ENCODE assay signal across 25 mouse cellular contexts in the genomic region with DNA sequence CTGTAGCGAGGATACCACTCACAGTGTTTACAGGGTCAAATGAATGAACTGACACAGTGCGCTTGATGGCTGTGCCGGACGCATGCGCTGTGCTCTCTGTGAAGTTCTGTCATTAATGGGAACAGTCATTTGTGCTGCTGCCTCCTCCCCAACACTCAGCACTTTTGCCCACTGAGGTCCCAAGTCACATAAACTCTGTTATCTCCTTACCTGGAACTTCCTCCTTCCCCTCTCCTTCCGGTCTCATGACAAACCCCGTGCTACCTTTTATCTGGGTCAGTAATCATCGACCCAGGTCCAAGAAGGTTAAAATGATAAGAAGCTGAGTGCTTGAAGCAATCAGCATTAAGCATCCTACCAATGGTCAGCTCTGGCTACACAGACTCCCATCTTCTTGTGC. TPM values are rescaled to one million over a fixed set of nuclear protein-coding genes. Genes with fewer than 3 reads are reported as not detected.
A peak's percentile ranks its signal among the peaks of the same experiment; 100 is the strongest.
DNase-seq lines count a peak whose midpoint lies in the region; ATAC-seq and TF ChIP-seq lines count a peak whose summit lies in the region.
"Had no signal": no experiment of that assay in that cellular context is flagged by ENCODE, and none has a peak within 500 bp of the region (broad histone marks: within the 10 kb centered on the region; RNA-seq: fewer than 3 reads in every experiment).

No protein-coding gene starts in this region.

- 53% methylated on average over 8 of the region's 8 CpGs for WGBS in intestine, postnatal 0 days
- 87% methylated on average over 8 of the region's 8 CpGs for WGBS in midbrain, embryonic 16.5 days

- 0 out of 2 replicates have a peak overlapping the region, but pooled peaks have one; percentile 68 for H3K27ac ChIP-seq in intestine, postnatal 0 days (ENCODE audit: low read depth, low read length)
- no peak overlapping the region for H3K27ac ChIP-seq in midbrain, embryonic 16.5 days (ENCODE audit: low read length)
- H3K27ac ChIP-seq: embryonic facial prominence, embryonic 12.5 days; embryonic facial prominence, embryonic 15.5 days; gastrocnemius, adult 2 months; hindbrain, embryonic 13.5 days had no signal

- H3K27me3 ChIP-seq in G1E (ENCODE audit: insufficient read depth, low read length) = peaks cover 8% of the 10 kb centered on the region
- no peaks in the 10 kb centered on the region for H3K27me3 ChIP-seq in intestine, postnatal 0 days (replicated peaks; ENCODE audit: control insufficient read depth, insufficient read depth, low read length)
- H3K27me3 ChIP-seq in midbrain, embryonic 16.5 days (ENCODE audit: control insufficient read depth, insufficient read depth, low read depth, low read length) = no peaks in the 10 kb centered on the region
- H3K27me3 ChIP-seq: CH12.LX; embryonic facial prominence, embryonic 12.5 days; embryonic facial prominence, embryonic 15.5 days; hindbrain, embryonic 13.5 days had no signal

- H3K9me3 ChIP-seq in G1E (replicated peaks) = no peaks in the 10 kb centered on the region
- no peaks in the 10 kb centered on the region for H3K9me3 ChIP-seq in intestine, postnatal 0 days (ENCODE audit: control insufficient read depth)
- H3K9me3 ChIP-seq in midbrain, embryonic 16.5 days (replicated peaks; ENCODE audit: control insufficient read depth, low read length, poor library complexity, severe bottlenecking) = no peaks in the 10 kb centered on the region
- H3K9me3 ChIP-seq: embryonic facial prominence, embryonic 12.5 days; embryonic facial prominence, embryonic 15.5 days; hindbrain, embryonic 13.5 days had no signal

- no peak for TF ChIP-seq CTCF in G1E (IDR thresholded peaks at IDR 0.05; ENCODE audit: low read depth, low read length)
- no peak for TF ChIP-seq CTCF in intestine, postnatal 0 days (IDR thresholded peaks at IDR 0.05; ENCODE audit: low read depth)

- ATAC-seq in G1E (ENCODE audit: extremely low read depth, insufficient number of reproducible peaks, low FRiP score, poor library complexity, severe bottlenecking) = peak; percentile 80
- peak; percentile 65 for ATAC-seq in intestine, postnatal 0 days
- peak; percentile 11; the same call in 1 of the 2 replicates for ATAC-seq in megakaryocyte progenitor cell, adult 5-6 weeks (replicated peaks; ENCODE audit: poor library complexity)
- ATAC-seq in megakaryocyte-erythroid progenitor cell, adult 5-6 weeks (replicated peaks; ENCODE audit: low FRiP score, low TSS enrichment, poor library complexity, severe bottlenecking) = no peak
- no peak for ATAC-seq in midbrain, embryonic 16.5 days
- ATAC-seq: forebrain, embryonic 14.5 days; forebrain, postnatal 0 days; hindbrain, embryonic 16.5 days had no signal

- H3K4me3 ChIP-seq in G1E (ENCODE audit: low read depth, low read length) = peak overlapping the region; percentile 47
- no peak overlapping the region for H3K4me3 ChIP-seq in intestine, postnatal 0 days (ENCODE audit: low read depth, low read length)
- no peak overlapping the region for H3K4me3 ChIP-seq in midbrain, embryonic 16.5 days (ENCODE audit: low read depth, low read length)
- H3K4me3 ChIP-seq: embryonic facial prominence, embryonic 12.5 days; embryonic facial prominence, embryonic 15.5 days; gastrocnemius, adult 2 months; hindbrain, embryonic 13.5 days had no signal

- H3K9ac ChIP-seq in intestine, postnatal 0 days (ENCODE audit: low read depth, low read length) = peak overlapping the region; percentile 22; the same call in 1 of the 2 replicates
- H3K9ac ChIP-seq in midbrain, embryonic 16.5 days (ENCODE audit: low read depth, low read length) = no peak overlapping the region
- H3K9ac ChIP-seq: embryonic facial prominence, embryonic 12.5 days; embryonic facial prominence, embryonic 15.5 days; forebrain, postnatal 0 days; hindbrain, embryonic 13.5 days had no signal

- H3K4me1 ChIP-seq in G1E (ENCODE audit: insufficient read depth, low read depth, low read length) = peaks cover 33% of the 10 kb centered on the region
- H3K4me1 ChIP-seq in intestine, postnatal 0 days (replicated peaks; ENCODE audit: control insufficient read depth, insufficient read depth, low read length) = no peaks in the 10 kb centered on the region; the same call in 1 of the 2 replicates
- H3K4me1 ChIP-seq in midbrain, embryonic 16.5 days (ENCODE audit: control insufficient read depth, insufficient read depth, low read length) = peaks cover 3% of the 10 kb centered on the region; the same call in 1 of the 2 replicates
- H3K4me1 ChIP-seq: embryonic facial prominence, embryonic 12.5 days had no signal

- peaks cover 22% of the 10 kb centered on the region for H3K36me3 ChIP-seq in G1E (replicated peaks)
- no peaks in the 10 kb centered on the region for H3K36me3 ChIP-seq in intestine, postnatal 0 days (ENCODE audit: control insufficient read depth, insufficient read depth)
- no peaks in the 10 kb centered on the region for H3K36me3 ChIP-seq in midbrain, embryonic 16.5 days (ENCODE audit: control insufficient read depth, insufficient read depth, low read length)
- H3K36me3 ChIP-seq: embryonic facial prominence, embryonic 12.5 days; embryonic facial prominence, embryonic 15.5 days; hindbrain, embryonic 13.5 days had no signal

- H3K4me2 ChIP-seq in intestine, postnatal 0 days (replicated peaks; ENCODE audit: low read depth) = peak overlapping the region; percentile 76
- H3K4me2 ChIP-seq in midbrain, embryonic 16.5 days (ENCODE audit: low read length) = no peak overlapping the region
- H3K4me2 ChIP-seq: embryonic facial prominence, embryonic 12.5 days; embryonic facial prominence, embryonic 15.5 days; heart, embryonic 11.5 days; hindbrain, embryonic 13.5 days had no signal

- peak; percentile 47 for DNase-seq in G1E (ENCODE audit: low spot score)
- DNase-seq in cerebellum, postnatal 4 days (ENCODE audit: low spot score in 2 of 2) = no peak
- DNase-seq: adrenal gland, adult 8-10 months; adrenal gland, postnatal 25 days; B cell, adult 2 months; cerebellum, adult 11-12 months; cerebellum, adult 8-10 months; cerebellum, postnatal 10 days; cerebellum, postnatal 36 days; forebrain, postnatal 0 days; gastrocnemius, adult 2 months; gastrocnemius, postnatal 14 days; heart, adult 11 months had no signal

RNA-seq across cellular contexts. Expression of gene Npl, which starts 2.3 kb away (rescaled TPM):
- total RNA-seq in G1E (2014; fragmentation: Nextera tagmentation) (110 and 111 TPM in 2 replicates), G1E (2017) (376 and 391 TPM in 2 replicates)
- 7.2 TPM in 2 replicates for polyA plus RNA-seq in G1E (2012)
- polyA plus RNA-seq in intestine, postnatal 0 days (2015; fragmentation: Nextera tagmentation; extraction: Ambion mirVana) = 967 and 1,051 TPM in 2 replicates
- 27.6 and 28.0 TPM in 2 replicates for total RNA-seq in megakaryocyte progenitor cell, adult 5-6 weeks (2015)
- total RNA-seq in megakaryocyte progenitor cell, adult 5-6 weeks (2017) = 14.2 and 15.2 TPM in 2 replicates
- total RNA-seq in megakaryocyte-erythroid progenitor cell, adult 5-6 weeks (2014; fragmentation: Nextera tagmentation) = 2.1 and 4.5 TPM in 2 replicates
- total RNA-seq in megakaryocyte-erythroid progenitor cell, adult 5-6 weeks (2017) = 3.4 and 7.2 TPM in 2 replicates
- polyA plus RNA-seq in midbrain, embryonic 16.5 days (2015; fragmentation: Nextera tagmentation; extraction: Ambion mirVana) = 11.2 and 13.3 TPM in 2 replicates
- total RNA-seq: MEL had no signal

Comparison
In these comparisons a context has a peak if more than half of its experiments do, and no peak if none do; other contexts are left out.
1. ATAC-seq: peak in G1E (single experiment), intestine, postnatal 0 days (single experiment) and megakaryocyte progenitor cell, adult 5-6 weeks (single experiment); none in megakaryocyte-erythroid progenitor cell, adult 5-6 weeks (single experiment) and midbrain, embryonic 16.5 days (single experiment).